Comparison of ENCODE assay signal across 31 mouse cellular contexts in the genomic region with DNA sequence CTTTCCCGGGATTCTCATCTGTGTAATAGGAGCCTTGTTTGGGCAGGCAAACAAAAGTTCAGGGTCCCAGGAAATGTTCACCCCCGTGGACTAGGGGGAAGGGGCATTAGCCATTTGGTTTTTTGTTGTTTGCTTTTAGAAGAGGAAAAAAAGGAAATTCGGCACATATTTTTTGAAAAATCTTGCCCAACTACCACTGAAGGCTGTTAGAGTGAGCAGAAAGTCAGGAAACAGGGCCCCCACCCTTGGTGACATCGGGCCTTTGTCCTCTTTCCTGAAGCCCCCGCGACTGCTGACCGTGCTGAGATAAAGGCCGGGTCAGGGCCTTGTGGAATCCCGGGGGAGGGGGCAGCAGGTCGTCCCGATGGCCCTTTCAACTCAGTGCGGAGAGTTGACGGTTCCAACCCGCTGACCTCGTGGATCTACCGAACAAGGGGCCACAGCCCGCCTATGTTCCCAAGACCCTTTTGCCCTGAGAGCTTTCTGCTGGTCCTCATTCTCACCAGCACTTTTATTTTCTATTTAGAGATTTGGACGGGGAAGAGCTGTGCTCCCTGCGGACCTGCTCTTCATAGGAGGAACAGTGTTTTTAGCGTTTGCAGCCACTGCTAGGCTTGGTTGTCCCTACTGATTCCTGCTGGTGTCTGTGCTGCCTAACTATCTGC. TPM values are rescaled to one million over a fixed set of nuclear protein-coding genes. Genes with fewer than 3 reads are reported as not detected.
DNase-seq lines count a peak whose midpoint lies in the region; ATAC-seq and TF ChIP-seq lines count a peak whose summit lies in the region.
"Had no signal": no experiment of that assay in that cellular context is flagged by ENCODE, and none has a peak within 500 bp of the region (broad histone marks: within the 10 kb centered on the region; RNA-seq: fewer than 3 reads in every experiment).

No protein-coding gene starts in this region.

- no peak overlapping the region for H3K4me2 ChIP-seq in hindbrain, embryonic 12.5 days (replicated peaks)
- H3K4me2 ChIP-seq in embryonic facial prominence, embryonic 13.5 days: 0 out of 2 replicates have a peak overlapping the region, but pooled peaks have one; percentile 5
- H3K4me2 ChIP-seq in lung, postnatal 0 days (replicated peaks; ENCODE audit: low read depth, low read length): no peak overlapping the region
- H3K4me2 ChIP-seq: heart, embryonic 12.5 days; hindbrain, embryonic 14.5 days; intestine, embryonic 15.5 days; limb, embryonic 12.5 days; liver, embryonic 11.5 days had no signal

- peak overlapping the region; percentile 29 for H3K4me3 ChIP-seq in hindbrain, embryonic 10.5 days
- H3K4me3 ChIP-seq in hindbrain, embryonic 12.5 days: no peak overlapping the region
- H3K4me3 ChIP-seq in embryonic facial prominence, embryonic 13.5 days: no peak overlapping the region
- H3K4me3 ChIP-seq in lung, postnatal 0 days (ENCODE audit: low read depth, low read length): no peak overlapping the region
- H3K4me3 ChIP-seq: erythroblast, embryonic 14.5 days; heart, embryonic 12.5 days; intestine, embryonic 15.5 days; layer of hippocampus, adult 2 months; limb, embryonic 12.5 days; myocyte had no signal

- H3K36me3 ChIP-seq in hindbrain, embryonic 10.5 days: no peaks in the 10 kb centered on the region
- H3K36me3 ChIP-seq in hindbrain, embryonic 12.5 days: no peaks in the 10 kb centered on the region
- H3K36me3 ChIP-seq in embryonic facial prominence, embryonic 13.5 days: no peaks in the 10 kb centered on the region
- H3K36me3 ChIP-seq in lung, postnatal 0 days (ENCODE audit: insufficient read depth, low read length): no peaks in the 10 kb centered on the region
- H3K36me3 ChIP-seq: G1E; heart, embryonic 12.5 days; intestine, embryonic 15.5 days; limb, embryonic 12.5 days had no signal

- peaks cover 100% of the 10 kb centered on the region for H3K27me3 ChIP-seq in hindbrain, embryonic 10.5 days (ENCODE audit: insufficient read depth, poor library complexity, severe bottlenecking)
- H3K27me3 ChIP-seq in hindbrain, embryonic 12.5 days: peaks cover 92% of the 10 kb centered on the region
- peaks cover 96% of the 10 kb centered on the region for H3K27me3 ChIP-seq in embryonic facial prominence, embryonic 13.5 days
- H3K27me3 ChIP-seq in lung, postnatal 0 days (replicated peaks; ENCODE audit: insufficient read depth, low read length): peaks cover 80% of the 10 kb centered on the region

- under 1% methylated on average over 20 of the region's 20 CpGs for WGBS in hindbrain, embryonic 10.5 days
- WGBS in hindbrain, embryonic 12.5 days: under 1% methylated on average over 20 of the region's 20 CpGs
- WGBS in embryonic facial prominence, embryonic 13.5 days: 2% methylated on average over 20 of the region's 20 CpGs
- 2% methylated on average over 20 of the region's 20 CpGs for WGBS in lung, postnatal 0 days

- DNase-seq in hindbrain, embryonic 10.5 days (ENCODE audit: low spot score): peak; percentile 62
- peak; percentile 44 for DNase-seq in ovary, postnatal 36 days (ENCODE audit: low spot score)
- no peak for DNase-seq in ovary, postnatal 10 days (ENCODE audit: low spot score)
- DNase-seq in lung, postnatal 0 days (ENCODE audit: low spot score): no peak
- DNase-seq in right cerebral cortex, postnatal 10 days (ENCODE audit: low spot score in 2 of 2): no peak
- DNase-seq: adrenal gland, adult 2 months; cerebellum, adult 18-20 months; cerebellum, postnatal 14 days; heart, postnatal 10 days; kidney, adult 8-10 months; kidney, postnatal 10 days; liver, postnatal 0 days; lung, postnatal 10 days had no signal

- peaks cover 48% of the 10 kb centered on the region for H3K4me1 ChIP-seq in hindbrain, embryonic 10.5 days (replicated peaks)
- H3K4me1 ChIP-seq in hindbrain, embryonic 12.5 days: no peaks in the 10 kb centered on the region; the same call in 1 of the 2 replicates
- H3K4me1 ChIP-seq in embryonic facial prominence, embryonic 13.5 days: peaks cover 12% of the 10 kb centered on the region; the same call in 1 of the 2 replicates
- no peaks in the 10 kb centered on the region for H3K4me1 ChIP-seq in lung, postnatal 0 days (ENCODE audit: insufficient read depth, low read depth, low read length)
- H3K4me1 ChIP-seq: heart, embryonic 12.5 days; intestine, embryonic 15.5 days; limb, embryonic 12.5 days had no signal

- no peak for TF ChIP-seq EP300 in lung, postnatal 0 days (IDR thresholded peaks at IDR 0.05)

- no peak overlapping the region for H3K9ac ChIP-seq in hindbrain, embryonic 12.5 days
- H3K9ac ChIP-seq in embryonic facial prominence, embryonic 13.5 days: no peak overlapping the region
- H3K9ac ChIP-seq in lung, postnatal 0 days (replicated peaks; ENCODE audit: low read depth): no peak overlapping the region
- H3K9ac ChIP-seq: heart, embryonic 12.5 days; hindbrain, embryonic 14.5 days; intestine, embryonic 15.5 days; limb, embryonic 12.5 days; liver, postnatal 0 days had no signal

- ATAC-seq in hindbrain, embryonic 12.5 days (ENCODE audit: low FRiP score): no peak
- ATAC-seq in embryonic facial prominence, embryonic 13.5 days (ENCODE audit: insufficient number of reproducible peaks, insufficient read depth, low FRiP score, low TSS enrichment, low read depth): no peak
- no peak for ATAC-seq in lung, postnatal 0 days
- ATAC-seq: forebrain, embryonic 14.5 days; intestine, embryonic 15.5 days; liver, postnatal 0 days; midbrain, embryonic 16.5 days; Patski had no signal

- no peaks in the 10 kb centered on the region for H3K9me3 ChIP-seq in hindbrain, embryonic 10.5 days
- H3K9me3 ChIP-seq in hindbrain, embryonic 12.5 days (replicated peaks): no peaks in the 10 kb centered on the region
- no peaks in the 10 kb centered on the region for H3K9me3 ChIP-seq in embryonic facial prominence, embryonic 13.5 days
- no peaks in the 10 kb centered on the region for H3K9me3 ChIP-seq in lung, postnatal 0 days (ENCODE audit: low read length)
- H3K9me3 ChIP-seq: G1E; heart, embryonic 12.5 days; intestine, embryonic 15.5 days; limb, embryonic 12.5 days had no signal

- peak overlapping the region; percentile 70; the same call in 1 of the 2 replicates for H3K27ac ChIP-seq in hindbrain, embryonic 10.5 days
- H3K27ac ChIP-seq in hindbrain, embryonic 12.5 days: no peak overlapping the region
- H3K27ac ChIP-seq in embryonic facial prominence, embryonic 13.5 days: no peak overlapping the region
- H3K27ac ChIP-seq in lung, postnatal 0 days (ENCODE audit: low read length): no peak overlapping the region
- H3K27ac ChIP-seq: hindbrain, embryonic 14.5 days; intestine, embryonic 15.5 days; layer of hippocampus, adult 2 months; limb, embryonic 12.5 days had no signal

- no peak for TF ChIP-seq CTCF in lung, postnatal 0 days (IDR thresholded peaks at IDR 0.05)

RNA-seq across cellular contexts. Expression of a gene that starts 7.5 kb away (rescaled TPM):
- polyA plus RNA-seq in hindbrain, embryonic 10.5 days (2016; fragmentation: Nextera tagmentation; extraction: Ambion mirVana): 2.4 and 3.1 TPM in 2 replicates
- 1.6 and 2.0 TPM in 2 replicates for polyA plus RNA-seq in hindbrain, embryonic 12.5 days (2016; fragmentation: Nextera tagmentation; extraction: Ambion mirVana)
- polyA plus RNA-seq in embryonic facial prominence, embryonic 13.5 days (2015; fragmentation: Nextera tagmentation; extraction: Ambion mirVana): 1.2 and 1.7 TPM in 2 replicates
- not detected in 2 replicates for polyA plus RNA-seq in lung, postnatal 0 days (2015; fragmentation: Nextera tagmentation; extraction: Ambion mirVana)
- polyA plus RNA-seq: erythroblast, embryonic 14.5 days; G1E; heart, embryonic 12.5 days; intestine, embryonic 15.5 days; liver, embryonic 11.5 days; liver, postnatal 0 days; spleen, adult 2 months; testis, adult 2 months; urinary bladder, adult 2 months had no signal

RNA-seq across cellular contexts. Expression of a gene that starts 23.6 kb away (rescaled TPM):
- polyA plus RNA-seq in hindbrain, embryonic 10.5 days (2016; fragmentation: Nextera tagmentation; extraction: Ambion mirVana): 73.7 and 77.8 TPM in 2 replicates
- polyA plus RNA-seq in hindbrain, embryonic 12.5 days (2016; fragmentation: Nextera tagmentation; extraction: Ambion mirVana): 85.8 and 87.1 TPM in 2 replicates
- 48.8 and 59.1 TPM in 2 replicates for polyA plus RNA-seq in embryonic facial prominence, embryonic 13.5 days (2015; fragmentation: Nextera tagmentation; extraction: Ambion mirVana)
- polyA plus RNA-seq in lung, postnatal 0 days (2015; fragmentation: Nextera tagmentation; extraction: Ambion mirVana): 35.3 and 38.4 TPM in 2 replicates

RNA-seq across cellular contexts. Expression of a gene that starts 59.7 kb away (rescaled TPM):
- not detected in 2 replicates for polyA plus RNA-seq in hindbrain, embryonic 10.5 days (2016; fragmentation: Nextera tagmentation; extraction: Ambion mirVana)
- not detected in 2 replicates for polyA plus RNA-seq in hindbrain, embryonic 12.5 days (2016; fragmentation: Nextera tagmentation; extraction: Ambion mirVana)
- not detected in 2 replicates for polyA plus RNA-seq in embryonic facial prominence, embryonic 13.5 days (2015; fragmentation: Nextera tagmentation; extraction: Ambion mirVana)
- polyA plus RNA-seq in lung, postnatal 0 days (2015; fragmentation: Nextera tagmentation; extraction: Ambion mirVana): not detected in 2 replicates
- polyA plus RNA-seq: adrenal gland, adult 2 months; erythroblast, embryonic 14.5 days; forebrain, embryonic 14.5 days; G1E; heart, embryonic 12.5 days; hindbrain, embryonic 14.5 days; intestine, embryonic 15.5 days; limb, embryonic 12.5 days; liver, embryonic 11.5 days; liver, postnatal 0 days; midbrain, embryonic 16.5 days; myocyte; neural tube, embryonic 14.5 days; Patski; spleen, adult 2 months; testis, adult 2 months; urinary bladder, adult 2 months had no signal

Comparison
In these comparisons a context has a peak if more than half of its experiments do, and no peak if none do; other contexts are left out.
1. DNase-seq: peak in hindbrain, embryonic 10.5 days (single experiment) and ovary, postnatal 36 days (single experiment); none in ovary, postnatal 10 days (single experiment), lung, postnatal 0 days (single experiment) and right cerebral cortex, postnatal 10 days (0 of 2).